Mouse (Mus musculus): ENCODE measurements at regions not wholly inside any gene's neighbourhood (a gene's known extent, or its start where the extent isn't known, plus 50 kb on each side); places are given as distances from the start of the nearest gene placed in this dataset.

GRCm38 (mm10) chr17:51407046-51407445 is 227.9 kb upstream of the Tbc1d5 start:
- TF ChIP-seq CTCF (IDR thresholded peaks at IDR 0.05; ENCODE audit: low read depth): no peak
- TF ChIP-seq EP300 (IDR thresholded peaks at IDR 0.05; ENCODE audit: low read depth): no peak
